Mouse (Mus musculus): Measurements from ENCODE around the gene Gm10184.
"Not testable (repeated sequence)": the region's sequence is repeated elsewhere in the genome, so short reads cannot be mapped to it uniquely, and the experiment has no call there.

Gene Gm10184

DNA sequence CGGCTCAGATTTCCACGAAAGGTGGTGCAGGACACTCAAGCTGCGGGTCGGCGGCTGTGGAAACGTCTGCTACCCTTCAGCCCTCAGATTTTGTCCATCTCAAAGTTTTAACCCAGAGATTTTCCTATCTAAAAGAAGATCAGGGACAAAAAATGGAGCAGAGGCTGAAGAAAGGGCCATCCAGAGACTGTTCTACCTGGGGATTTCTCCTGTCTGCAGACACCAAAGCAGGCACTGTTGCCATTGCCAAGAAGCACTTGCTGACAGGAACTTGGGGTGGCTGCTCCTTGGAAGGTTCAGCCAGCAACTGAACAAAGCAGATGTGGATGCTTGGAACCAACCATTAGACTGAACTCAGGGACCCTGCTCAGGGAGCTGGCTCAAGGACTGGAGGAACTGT lies at the start of gene Gm10184:
TSS of gene Gm10184 (minus strand) at position 101 of the 400 bp plus-strand sequence.
- no peak for DNase-seq

DNA sequence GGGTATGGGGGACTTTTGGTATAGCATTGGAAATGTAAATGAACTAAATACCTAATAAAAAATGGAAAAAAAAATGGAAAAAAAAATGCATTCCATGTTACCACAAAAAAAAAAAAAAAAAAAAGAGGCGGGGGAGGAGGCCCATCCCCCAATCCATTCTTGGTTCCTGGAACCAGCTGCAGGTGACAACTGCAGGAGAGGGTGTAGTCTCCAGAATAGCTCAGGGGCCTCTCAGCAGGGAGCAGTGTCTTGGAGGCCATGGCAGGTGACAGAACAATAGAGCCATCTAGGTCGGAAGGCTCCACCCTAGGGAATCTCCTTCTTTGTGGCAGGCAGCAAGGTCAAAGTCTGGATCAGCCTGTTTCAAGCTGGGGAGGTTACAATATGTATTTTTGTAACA lies 23.7 kb upstream of the Gm10184 start:
- DNase-seq = no peak

DNA sequence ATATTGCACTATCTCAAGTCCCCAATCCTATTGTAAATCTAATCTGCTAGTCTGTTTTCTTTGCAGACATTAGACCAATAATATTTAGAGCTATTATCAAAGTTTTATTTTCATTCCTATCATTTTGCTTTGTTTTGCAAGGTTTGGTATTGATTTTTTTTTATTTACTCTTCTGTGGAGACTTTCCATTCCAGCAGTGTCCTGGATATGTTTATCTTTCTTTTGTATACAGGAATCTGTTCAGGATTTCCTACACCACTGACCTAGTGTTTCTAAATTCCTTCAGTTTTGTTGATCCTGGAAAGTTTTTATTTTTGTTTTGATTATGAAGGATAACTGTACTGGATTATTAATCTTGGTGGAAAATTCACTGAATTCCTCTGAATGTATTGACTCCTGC lies 2.6 kb downstream of the Gm10184 start:
- no peak for DNase-seq

DNA sequence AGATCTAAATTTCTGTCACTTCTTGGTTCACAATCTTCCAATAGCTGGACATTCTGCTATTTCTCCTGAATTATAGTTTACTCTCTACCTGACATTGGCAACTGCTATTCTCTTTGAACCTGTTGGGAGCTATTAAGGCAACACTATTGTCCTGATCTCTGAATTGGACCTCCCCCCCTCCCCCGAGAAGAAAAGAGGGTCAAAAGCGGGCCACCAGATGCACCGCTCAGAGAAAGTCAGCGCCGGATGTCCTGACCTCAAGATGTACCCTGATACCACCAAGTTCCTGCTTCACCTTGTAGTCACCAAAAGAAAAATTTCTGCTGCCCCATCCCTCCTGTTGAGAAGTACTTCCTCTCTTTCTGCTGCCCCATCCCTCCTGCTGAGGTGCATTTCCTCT lies 5.5 kb downstream of the Gm10184 start:
- DNase-seq = not testable (repeated sequence)

DNA sequence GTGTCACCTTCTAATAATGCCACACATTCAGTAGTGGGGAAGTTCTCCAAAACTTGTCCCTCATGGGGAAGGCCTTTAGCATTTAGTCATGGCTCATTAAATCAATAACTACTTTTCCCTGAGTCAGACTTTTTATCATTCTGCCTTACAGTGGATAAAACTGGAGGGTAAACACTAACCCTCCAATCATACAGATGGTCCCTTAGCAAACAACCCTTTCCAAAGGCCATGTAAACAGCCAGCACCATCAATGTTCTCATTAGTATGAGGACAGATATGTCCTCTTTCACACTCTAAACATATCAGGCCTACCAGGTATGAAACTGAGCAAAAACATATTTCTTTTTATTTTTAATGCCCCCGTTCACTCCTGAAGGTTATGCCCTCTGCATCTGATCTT lies 7.5 kb downstream of the Gm10184 start:
- no peak for DNase-seq

DNA sequence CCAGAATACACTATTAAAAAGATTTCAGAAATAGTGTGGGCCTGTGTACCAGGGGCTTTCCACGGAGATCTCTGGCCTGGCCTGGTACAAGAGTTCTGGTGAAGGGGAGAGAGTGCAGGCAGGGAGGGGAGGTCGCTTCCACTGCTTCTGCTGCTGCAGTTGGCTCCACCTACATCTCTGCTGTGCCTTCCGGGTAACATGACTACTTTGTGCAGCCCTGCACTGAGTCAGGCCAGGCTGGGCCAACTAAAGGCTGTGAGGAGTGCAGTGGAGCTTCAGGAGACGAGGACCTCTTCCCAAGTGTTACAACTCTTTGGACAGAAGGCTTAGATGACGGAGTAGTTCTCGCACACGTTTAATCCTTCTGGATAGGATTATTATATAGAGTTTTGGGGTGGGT lies 9.6 kb downstream of the Gm10184 start:
- DNase-seq = no peak

DNA sequence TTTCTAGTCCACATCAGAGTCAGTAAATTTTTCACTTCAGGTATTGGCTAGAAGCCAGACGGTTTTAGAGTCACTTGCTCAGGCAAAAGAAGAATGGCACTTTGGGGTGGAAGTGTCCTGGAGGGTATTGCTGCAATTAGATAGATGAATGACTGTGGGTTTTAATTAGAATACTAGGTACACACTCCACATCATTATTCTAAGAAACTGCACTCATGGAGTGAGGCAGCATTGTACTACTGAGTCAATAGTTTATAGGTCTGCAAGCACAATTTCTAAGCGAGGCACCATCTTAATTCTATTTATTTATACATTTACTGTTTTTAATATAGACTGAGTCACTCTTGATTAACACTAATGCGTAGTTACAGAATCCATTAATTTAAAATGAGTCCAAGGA lies 10.4 kb downstream of the Gm10184 start:
- no peak for DNase-seq

DNA sequence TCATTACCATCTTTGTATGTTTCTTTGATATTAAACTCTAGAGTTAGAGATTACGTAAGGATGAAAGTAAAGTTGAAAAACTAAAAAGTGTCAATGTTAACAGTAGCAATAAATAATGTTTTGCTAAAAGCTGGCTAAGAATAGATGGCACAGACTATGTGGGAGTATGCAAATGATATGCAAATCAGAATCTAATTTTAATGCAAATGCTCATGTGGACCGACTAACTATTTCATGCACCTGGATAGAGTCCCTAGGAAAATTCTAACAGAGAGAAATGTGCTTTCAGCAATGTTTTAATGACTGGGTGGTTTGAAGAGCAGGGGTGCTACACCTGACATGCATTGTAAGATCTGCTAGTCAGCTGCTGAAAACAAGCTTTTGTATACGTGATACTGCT lies 45.3 kb downstream of the Gm10184 start:
- DNase-seq = no peak
